Mouse (Mus musculus): ENCODE results near the gene Spns3. TPM values are rescaled to one million over a fixed set of nuclear protein-coding genes. Genes with fewer than 3 reads are reported as not detected.

Gene Spns3
- total and polyA plus RNA-seq, 3 experiments, result 5.2 to 12.7 TPM; not detected in 1

DNA sequence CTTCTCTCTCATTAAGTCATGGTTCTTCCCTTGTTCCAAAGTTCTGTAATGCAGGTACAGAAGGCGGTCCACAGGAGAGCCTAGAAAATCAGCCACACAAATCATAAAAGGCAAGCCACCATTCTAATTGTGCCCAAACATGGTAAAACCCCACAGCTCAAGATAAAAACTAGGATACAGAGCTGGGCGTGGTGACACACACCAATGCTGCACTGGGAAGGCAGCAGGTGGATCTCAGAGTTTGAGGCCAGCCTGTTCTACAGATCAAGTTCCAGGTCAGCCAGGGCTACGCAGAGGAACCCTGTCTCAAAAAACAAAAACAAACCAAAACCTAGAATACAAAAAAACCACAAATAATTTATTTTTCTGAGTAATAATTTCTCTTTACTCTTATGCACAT, 36.3 kb upstream of the Spns3 start:
- DNase-seq (ENCODE audit: low read depth, low spot score), result no peak
- TF ChIP-seq USF1 (IDR thresholded peaks at IDR 0.05; ENCODE audit: low read depth, low read length) (no peak), GATA1 (IDR thresholded peaks at IDR 0.05; ENCODE audit: low read depth, low read length) (peak; percentile 9; the same call in 1 of the 2 replicates), RCOR1 (IDR thresholded peaks at IDR 0.05; ENCODE audit: low read depth, low read length) (no peak), ZMIZ1 (IDR thresholded peaks at IDR 0.05; ENCODE audit: low read depth, low read length) (no peak), JUND (IDR thresholded peaks at IDR 0.05; ENCODE audit: low read depth, low read length) (no peak), TAL1 (IDR thresholded peaks at IDR 0.05; ENCODE audit: low read length) (no peak), MEF2A (IDR thresholded peaks at IDR 0.05; ENCODE audit: extremely low read depth, insufficient replicate concordance, low read depth, low read length, poor library complexity, severe bottlenecking) (no peak), ZC3H11A (IDR thresholded peaks at IDR 0.05; ENCODE audit: low read depth, low read length) (no peak)
- Histone ChIP-seq H3K79me2 (ENCODE audit: control insufficient read depth, insufficient read depth, low read length, poor library complexity) (no peaks in the 10 kb centered on the region), H3K27ac (ENCODE audit: control insufficient read depth, low read depth, low read length) (no peak overlapping the region), H3K36me3 (ENCODE audit: control insufficient read depth in 1 of 2, insufficient read depth in 2 of 2, low read length in 2 of 2) (peaks cover 0 to 11% of the 10 kb centered on the region in 2 experiments; a peak in 2 of 4 replicates), H3K9ac (ENCODE audit: control insufficient read depth, low read depth, low read length, poor library complexity, severe bottlenecking) (no peak overlapping the region), H3K27me3 (ENCODE audit: control insufficient read depth in 1 of 2, insufficient read depth in 2 of 2, low read length in 2 of 2) (no peaks in the 10 kb centered on the region), H3K9me3 (replicated peaks; ENCODE audit: insufficient read depth, low read length) (no peaks in the 10 kb centered on the region), H3K4me3 (ENCODE audit: control insufficient read depth in 1 of 2, insufficient read depth in 1 of 2, low read depth in 2 of 2, low read length in 2 of 2) (no peak overlapping the region), H3K4me1 (ENCODE audit: control insufficient read depth in 1 of 2, insufficient read depth in 2 of 2, low read length in 2 of 2) (peaks cover 13 to 18% of the 10 kb centered on the region in 2 experiments)

- H3K27me3 ChIP-seq (ENCODE audit: control insufficient read depth in 1 of 2, insufficient read depth in 2 of 2, low read length in 2 of 2), result no peaks in the 10 kb centered on the region
- DNase-seq (ENCODE audit: low read depth, low spot score), result no peak
- no peak overlapping the region for H3K4me3 ChIP-seq (ENCODE audit: control insufficient read depth in 1 of 2, insufficient read depth in 1 of 2, low read depth in 2 of 2, low read length in 2 of 2)
- no peak overlapping the region for H3K9ac ChIP-seq (ENCODE audit: control insufficient read depth, low read depth, low read length, poor library complexity, severe bottlenecking)
- H3K4me1 ChIP-seq (ENCODE audit: control insufficient read depth in 1 of 2, insufficient read depth in 2 of 2, low read length in 2 of 2), result peaks cover 11 to 18% of the 10 kb centered on the region in 2 experiments
- no peaks in the 10 kb centered on the region for H3K9me3 ChIP-seq (replicated peaks; ENCODE audit: insufficient read depth, low read length)
- H3K27ac ChIP-seq (ENCODE audit: control insufficient read depth, low read depth, low read length), result no peak overlapping the region
- H3K36me3 ChIP-seq (ENCODE audit: control insufficient read depth in 1 of 2, insufficient read depth in 2 of 2, low read length in 2 of 2), result peaks cover 0 to 11% of the 10 kb centered on the region in 2 experiments; a peak in 2 of 4 replicates
- no peaks in the 10 kb centered on the region for H3K79me2 ChIP-seq (ENCODE audit: control insufficient read depth, insufficient read depth, low read length, poor library complexity)
- no peak for TF ChIP-seq KAT2A (conservative IDR thresholded peaks at IDR 0.05; ENCODE audit: low read depth, low read length)
- TF ChIP-seq CHD2 (IDR thresholded peaks at IDR 0.05; ENCODE audit: low read length), result no peak
- TF ChIP-seq UBTF (IDR thresholded peaks at IDR 0.05; ENCODE audit: borderline replicate concordance, insufficient read depth, low read depth, low read length), result no peak
- TF ChIP-seq TCF12 (IDR thresholded peaks at IDR 0.05; ENCODE audit: low read depth, low read length), result no peak
- TF ChIP-seq CTCF (IDR thresholded peaks at IDR 0.05 in 2 of 3, conservative IDR thresholded peaks at IDR 0.05 in 1 of 3; ENCODE audit: control insufficient read depth in 1 of 3, insufficient read depth in 1 of 3, low read depth in 2 of 3, low read length in 3 of 3, poor library complexity in 1 of 3, severe bottlenecking in 1 of 3), result no peak
- TF ChIP-seq MAZ (IDR thresholded peaks at IDR 0.05; ENCODE audit: low read depth, low read length), result no peak
- TF ChIP-seq ELF1 (IDR thresholded peaks at IDR 0.05; ENCODE audit: low read depth, low read length), result no peak
- no peak for TF ChIP-seq TAL1 (IDR thresholded peaks at IDR 0.05; ENCODE audit: low read length)
- TF ChIP-seq ZMIZ1 (IDR thresholded peaks at IDR 0.05; ENCODE audit: low read depth, low read length), result no peak
- no peak for TF ChIP-seq BHLHE40 (IDR thresholded peaks at IDR 0.05; ENCODE audit: borderline replicate concordance, low read depth, low read length)
- no peak for TF ChIP-seq POLR2AphosphoS2 (IDR thresholded peaks at IDR 0.05; ENCODE audit: low read length)
- TF ChIP-seq MEF2A (IDR thresholded peaks at IDR 0.05; ENCODE audit: extremely low read depth, insufficient replicate concordance, low read depth, low read length, poor library complexity, severe bottlenecking), result no peak
Observed at GRCm38 (mm10) chr11:72583092-72583491, 32.8 kb upstream of the Spns3 start.

Measured in MEL (cell line).